Mouse (Mus musculus) intestine, embryonic 16.5 days (tissue): Measurements from ENCODE around the gene Frg2f1. TPM values are rescaled to one million over a fixed set of nuclear protein-coding genes. Genes with fewer than 3 reads are reported as not detected.
"Not testable (repeated sequence)": the region's sequence is repeated elsewhere in the genome, so short reads cannot be mapped to it uniquely, and the experiment has no call there.

ENCODE experiments used
- ATAC-seq: fragments of 200-750 bp; cut with Nextera tagmentation; 2 replicates; pipeline ENCODE4 v1.8.0; 2017; ENCODE audit warnings: moderate TSS enrichment, moderate library complexity
- H3K27ac ChIP-seq: fragments of 300-500 bp; sonication (generic); 2 replicates; pipeline ENCODE4 v1.5.1; 2014; ENCODE audit warnings: mild to moderate bottlenecking, low read length
- H3K27me3 ChIP-seq: fragments of 300-500 bp; sonication (generic); replicated peaks from 2 replicates; pipeline ENCODE4 v1.6.1; 2014; ENCODE audit warnings: low read length, control low read depth, mixed read lengths; ENCODE audit not compliant: control insufficient read depth, insufficient read depth
- H3K36me3 ChIP-seq: fragments of 300-500 bp; sonication (generic); 2 replicates; pipeline ENCODE4 v1.6.1; 2014; ENCODE audit warnings: low read length, control low read depth; ENCODE audit not compliant: control insufficient read depth, insufficient read depth
- H3K4me1 ChIP-seq: fragments of 300-500 bp; sonication (generic); 2 replicates; pipeline ENCODE4 v1.6.1; 2014; ENCODE audit warnings: low read length, control low read depth, mixed read lengths; ENCODE audit not compliant: control insufficient read depth, insufficient read depth
- H3K4me2 ChIP-seq: fragments of 300-500 bp; sonication (generic); 2 replicates; pipeline ENCODE4 v1.6.1; 2014; ENCODE audit warnings: low read depth, low read length, control low read depth
- H3K4me3 ChIP-seq: fragments of 300-500 bp; sonication (generic); 2 replicates; pipeline ENCODE4 v1.5.1; 2014; ENCODE audit warnings: mild to moderate bottlenecking, low read length
- H3K9ac ChIP-seq: fragments of 300-500 bp; sonication (generic); 2 replicates; pipeline ENCODE4 v1.6.1; 2014; ENCODE audit warnings: low read depth, low read length
- H3K9me3 ChIP-seq: fragments of 300-500 bp; sonication (generic); 2 replicates; pipeline ENCODE4 v1.6.1; 2016; ENCODE audit warnings: low read length, control low read depth; ENCODE audit not compliant: control insufficient read depth
- WGBS: fragments of 180-500 bp; shearing (Covaris S2); extraction: QIAGEN DNeasy Blood & Tissue Kit; methylation state at CpG from one replicate; pipeline ENCODE4 v1.1.7; 2014; 5-methylcytosine and 5-hydroxymethylcytosine counted together
- polyA plus RNA-seq: library from polyadenylated mRNA; unstranded; fragments of >200 nt; fragmentation: Nextera tagmentation; extraction: Ambion mirVana; gene quantifications from 2 replicates; pipeline ENCODE4 v1.2.1, GENCODE M21; 2015

The Frg2f1 gene
- polyA plus RNA-seq, 1 experiment from 2014 or later = 4.3 TPM

- H3K4me3 ChIP-seq = peak overlapping the region; percentile 97
- no peaks in the 10 kb centered on the region for H3K9me3 ChIP-seq
- 4% methylated on average over 10 of the region's 10 CpGs for WGBS
- H3K4me2 ChIP-seq = peak overlapping the region; percentile 80
- peak overlapping the region; percentile 97 for H3K9ac ChIP-seq
- H3K27me3 ChIP-seq = no peaks in the 10 kb centered on the region
- no peak for ATAC-seq
- no peaks in the 10 kb centered on the region for H3K36me3 ChIP-seq
- H3K4me1 ChIP-seq = peaks cover 5% of the 10 kb centered on the region
- H3K27ac ChIP-seq = no peak overlapping the region
These were observed 1.2 kb upstream of the Frg2f1 start for GRCm38 (mm10) chr4:119540533-119540890.

- Histone ChIP-seq H3K27ac (peak overlapping the region; percentile 99), H3K9me3 (no peaks in the 10 kb centered on the region), H3K9ac (peak overlapping the region; percentile 97), H3K27me3 (no peaks in the 10 kb centered on the region), H3K36me3 (no peaks in the 10 kb centered on the region), H3K4me3 (peak overlapping the region; percentile 97), H3K4me2 (peak overlapping the region; percentile 80), H3K4me1 (peaks cover 5% of the 10 kb centered on the region)
- peak; percentile 73 for ATAC-seq
- under 1% methylated on average over 49 of the region's 76 CpGs for WGBS
These were observed 655 bp upstream of the Frg2f1 start for GRCm38 (mm10) chr4:119539836-119540532.

- WGBS = 71% methylated on average over 4 of the region's 4 CpGs
- Histone ChIP-seq H3K4me3 (no peak overlapping the region), H3K4me2 (no peak overlapping the region), H3K9ac (no peak overlapping the region), H3K4me1 (peaks cover 9% of the 10 kb centered on the region), H3K9me3 (no peaks in the 10 kb centered on the region), H3K36me3 (no peaks in the 10 kb centered on the region), H3K27me3 (no peaks in the 10 kb centered on the region), H3K27ac (0 out of 2 replicates have a peak overlapping the region, but pooled peaks have one; percentile 44)
- no peak for ATAC-seq
These were observed 1.9 kb downstream of the Frg2f1 start for GRCm38 (mm10) chr4:119537436-119537835.

- WGBS = 88% methylated on average over 4 of the region's 4 CpGs
These were observed 2.7 kb downstream of the Frg2f1 start, which contains the start of gene Foxj3 for GRCm38 (mm10) chr4:119536615-119537014. Gene Foxj3, plus strand, starts transcription at chr4:119537004.

GRCm38 (mm10) chr4:119535103-119535502, 4.2 kb downstream of the Frg2f1 start:
- Histone ChIP-seq H3K27ac (no peak overlapping the region), H3K4me1 (0 out of 2 replicates have a peak, but pooled peaks cover 6% of the 10 kb centered on the region), H3K27me3 (no peaks in the 10 kb centered on the region), H3K36me3 (no peaks in the 10 kb centered on the region), H3K4me3 (no peak overlapping the region), H3K4me2 (no peak overlapping the region), H3K9me3 (no peaks in the 10 kb centered on the region), H3K9ac (no peak overlapping the region)
- 39% methylated on average over 4 of the region's 4 CpGs for WGBS
- ATAC-seq = no peak

More at GRCm38 (mm10) chr4:119536615-119537014, 2.7 kb downstream of the Frg2f1 start, which contains the start of gene Foxj3:
- H3K36me3 ChIP-seq, H3K4me3 ChIP-seq, H3K4me1 ChIP-seq, H3K9me3 ChIP-seq, H3K27me3 ChIP-seq, ATAC-seq, H3K9ac ChIP-seq, H3K4me2 ChIP-seq: not testable (repeated sequence)
- 0 out of 2 replicates have a peak within 1 kb of the TSS, but pooled peaks have one; percentile 44 for H3K27ac ChIP-seq

- Histone ChIP-seq H3K4me1 (0 out of 2 replicates have a peak, but pooled peaks cover 4% of the 10 kb centered on the region), H3K27ac (no peak overlapping the region), H3K4me2 (no peak overlapping the region), H3K9ac (no peak overlapping the region), H3K4me3 (no peak overlapping the region), H3K36me3 (no peaks in the 10 kb centered on the region), H3K27me3 (no peaks in the 10 kb centered on the region), H3K9me3 (no peaks in the 10 kb centered on the region)
- WGBS = 76% methylated on average over 2 of the region's 2 CpGs
- no peak for ATAC-seq
These were observed 7.5 kb downstream of the Frg2f1 start for GRCm38 (mm10) chr4:119531813-119532212.

- Histone ChIP-seq H3K27me3 (no peaks in the 10 kb centered on the region), H3K27ac (no peak overlapping the region), H3K9ac (no peak overlapping the region), H3K4me2 (no peak overlapping the region), H3K9me3 (no peaks in the 10 kb centered on the region), H3K4me1 (no peaks in the 10 kb centered on the region), H3K4me3 (no peak overlapping the region), H3K36me3 (no peaks in the 10 kb centered on the region)
- ATAC-seq = no peak
These were observed 12.9 kb downstream of the Frg2f1 start for GRCm38 (mm10) chr4:119526329-119526845.

- Histone ChIP-seq H3K27ac (no peak overlapping the region), H3K4me3 (no peak overlapping the region), H3K4me1 (no peaks in the 10 kb centered on the region), H3K4me2 (no peak overlapping the region), H3K27me3 (no peaks in the 10 kb centered on the region), H3K9ac (no peak overlapping the region), H3K9me3 (no peaks in the 10 kb centered on the region), H3K36me3 (no peaks in the 10 kb centered on the region)
- no peak for ATAC-seq
- 88% methylated on average over 2 of the region's 2 CpGs for WGBS
These were observed 14.9 kb downstream of the Frg2f1 start for GRCm38 (mm10) chr4:119524466-119524865.

- H3K9me3 ChIP-seq = no peaks in the 10 kb centered on the region
- H3K27me3 ChIP-seq = no peaks in the 10 kb centered on the region
- H3K4me3 ChIP-seq = no peak overlapping the region
- H3K36me3 ChIP-seq = no peaks in the 10 kb centered on the region
- H3K27ac ChIP-seq = no peak overlapping the region
- H3K9ac ChIP-seq = no peak overlapping the region
- ATAC-seq = no peak
- 79% methylated on average over 1 of the region's 1 CpGs for WGBS
- no peaks in the 10 kb centered on the region for H3K4me1 ChIP-seq
- no peak overlapping the region for H3K4me2 ChIP-seq
These were observed 15.3 kb downstream of the Frg2f1 start for GRCm38 (mm10) chr4:119524010-119524409.
